Mouse (Mus musculus) left cerebral cortex, adult 2 months (tissue): Measurements from ENCODE around the gene Hist1h1a. TPM values are rescaled to one million over a fixed set of nuclear protein-coding genes. Genes with fewer than 3 reads are reported as not detected.
"Not testable (repeated sequence)": the region's sequence is repeated elsewhere in the genome, so short reads cannot be mapped to it uniquely, and the experiment has no call there.

Experiments used
- DNase-seq, 2 experiments: peaks; one replicate each; pipeline ENCODE4 v3.0.0; 2021 to 2022; ENCODE audit warnings: low spot score in 2 of 2, mixed read lengths in 1 of 2; ENCODE audit errors: extremely low spot score in 1 of 2
- H3K27ac ChIP-seq: fragments of 200-600 bp; 2 replicates; pipeline ENCODE4 v1.8.1; 2022
- H3K4me3 ChIP-seq: fragments of 200-600 bp; 2 replicates; pipeline ENCODE4 v1.8.1; 2022
- CTCF ChIP-seq: fragments of 200-600 bp; IDR thresholded peaks from 2 replicates; pipeline ENCODE4 v1.8.1; 2022; ENCODE audit warnings: antibody characterized with exemption, mild to moderate bottlenecking, moderate library complexity
- intact Hi-C: fragments of 180-260 bp; cut with DNase I; formaldehyde crosslinking; loops from one replicate; pipeline ENCODE4 v1.15.1; 2025
- long read RNA-seq, 2 experiments: library from polyadenylated mRNA; stranded (forward); transcript quantifications; one replicate each; pipeline ENCODE4 v2.0.0; 2021; ENCODE audit warnings: borderline mapping rate in 2 of 2
- total RNA-seq, 2 experiments: library from RNA; stranded (reverse); gene quantifications; 2 replicates each; pipeline ENCODE4 v1.2.3; 2021

The Hist1h1a gene
- 10 to 100 TPM; 21.6 to 22.6 TPM for total RNA-seq
- long read RNA-seq, experiment 1 = 0 reads
- long read RNA-seq, experiment 2 = 0 reads

GRCm38 (mm10) chr13:23763586-23764323, at the start of gene Hist1h1a:
TSS of gene Hist1h1a (plus strand) at chr13:23763666.
- intact Hi-C loops = loop anchor here (5.0 kb wide), 3 partner anchors 181 to 1721 kb away; partner anchors contain the start of genes Abt1, Hist1h2ag, Hist1h2bj and Hist1h4d
- TF ChIP-seq CTCF = no peak
- H3K27ac ChIP-seq = peak within 1 kb of the TSS; percentile 90
- peak within 1 kb of the TSS; percentile 66 for H3K4me3 ChIP-seq
- peak; percentile 77 to 78 for DNase-seq

GRCm38 (mm10) chr13:23716261-23717042, 47.0 kb upstream of the Hist1h1a start:
- no peak for TF ChIP-seq CTCF
- intact Hi-C loops = no loop called here
- DNase-seq = no peak
- Histone ChIP-seq H3K4me3 (no peak overlapping the region), H3K27ac (no peak overlapping the region)

DNA sequence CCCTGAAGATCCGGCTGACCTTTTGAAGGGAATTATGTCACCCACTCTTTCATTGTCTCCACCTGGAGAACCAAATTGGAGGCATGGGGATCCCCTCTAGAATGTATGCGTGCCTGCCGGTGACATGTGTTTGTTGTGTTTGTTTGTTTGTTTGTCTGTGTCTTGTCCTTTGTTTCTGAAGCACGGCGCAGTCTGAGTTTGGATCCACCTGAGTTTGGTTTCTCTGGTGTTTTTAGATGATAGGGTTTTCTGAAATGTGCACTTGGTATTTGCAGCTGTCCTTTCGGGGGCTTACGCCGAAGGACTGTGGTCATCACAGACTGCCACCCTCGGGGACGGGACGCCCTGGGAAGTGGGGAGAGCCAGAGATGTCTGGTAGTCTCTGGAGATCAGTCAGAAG, 46.3 kb upstream of the Hist1h1a start:
- Histone ChIP-seq H3K27ac (no peak overlapping the region), H3K4me3 (no peak overlapping the region)
- intact Hi-C loops = no loop called here
- DNase-seq = no peak
- no peak for TF ChIP-seq CTCF

DNA sequence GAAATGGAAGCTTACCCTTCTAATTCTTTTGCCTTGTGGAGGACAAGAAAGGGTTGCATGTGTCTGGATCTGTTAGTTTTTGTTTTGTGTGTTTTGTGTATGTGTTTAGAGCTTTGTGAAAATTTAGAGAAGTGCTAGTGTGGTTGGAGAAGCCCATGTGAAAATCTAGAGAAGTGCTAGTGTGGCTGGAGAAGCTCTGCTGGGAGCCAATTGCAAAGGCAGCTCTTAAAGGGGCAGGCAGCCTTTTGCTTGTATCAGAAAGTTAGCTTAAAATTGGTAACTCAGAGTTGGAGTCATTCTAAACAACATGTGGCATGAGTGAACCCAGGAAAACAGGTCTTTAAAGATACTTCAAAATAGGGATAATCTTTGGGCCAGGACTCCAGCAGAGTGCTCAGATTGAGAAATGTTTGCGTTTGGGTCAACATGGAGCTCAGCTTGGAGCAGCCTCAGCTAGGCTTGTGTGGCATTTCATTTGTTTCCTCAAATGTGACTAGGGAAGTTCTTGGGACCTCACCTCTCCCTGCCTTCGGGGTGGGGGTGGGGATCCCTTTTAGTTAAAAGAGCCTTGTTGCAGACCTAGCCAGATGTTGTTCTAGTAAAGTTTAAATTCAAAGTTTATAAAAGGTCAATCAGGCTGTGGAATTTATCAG, 45.7 kb upstream of the Hist1h1a start:
- H3K27ac ChIP-seq, DNase-seq, intact Hi-C loops, H3K4me3 ChIP-seq: not testable (repeated sequence)

DNA sequence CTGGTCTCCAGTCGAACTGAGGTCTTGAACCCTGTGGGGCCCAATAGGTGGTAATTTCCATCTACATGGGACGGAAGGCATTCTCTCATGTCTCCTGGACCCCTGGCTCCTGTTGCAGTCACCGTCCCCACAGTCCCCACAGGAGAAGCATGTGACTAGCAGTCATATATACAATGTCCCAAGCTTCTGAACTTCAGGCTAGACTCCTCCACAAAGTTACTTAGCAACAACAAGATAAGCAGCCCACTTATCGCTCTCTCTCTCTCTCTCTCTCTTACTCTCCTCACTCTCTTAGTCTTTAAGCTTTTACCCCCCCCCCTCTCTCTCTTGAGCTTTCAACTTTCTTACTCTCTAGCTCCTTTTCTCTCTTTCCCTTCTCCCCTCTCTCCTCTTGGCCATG, 39.2 kb upstream of the Hist1h1a start:
- H3K27ac ChIP-seq = no peak overlapping the region
- no peak overlapping the region for H3K4me3 ChIP-seq
- DNase-seq = no peak
- intact Hi-C loops = no loop called here
- TF ChIP-seq CTCF = no peak

DNA sequence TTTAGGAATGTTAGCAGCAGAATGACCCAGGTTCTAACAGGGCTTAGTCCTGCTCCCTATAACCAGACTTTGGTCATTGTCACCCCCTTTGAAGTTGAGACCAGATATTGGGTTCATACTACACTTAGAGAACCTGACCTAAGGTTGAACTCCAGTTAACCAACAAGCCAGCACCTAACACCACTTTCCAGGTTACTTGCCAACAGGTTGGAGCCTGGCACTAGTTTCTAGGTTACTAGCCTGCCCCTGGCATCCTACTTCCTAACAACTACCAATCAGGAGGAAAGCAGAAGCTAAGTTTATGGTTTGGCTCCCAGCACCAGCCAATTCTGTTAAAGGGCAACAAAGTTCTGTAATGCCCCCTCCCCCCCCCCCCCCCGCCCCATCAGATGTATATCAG, 38.3 kb upstream of the Hist1h1a start:
- DNase-seq = no peak
- no peak for TF ChIP-seq CTCF
- intact Hi-C loops = no loop called here
- H3K27ac ChIP-seq = no peak overlapping the region
- no peak overlapping the region for H3K4me3 ChIP-seq

- Histone ChIP-seq H3K4me3 (no peak overlapping the region), H3K27ac (no peak overlapping the region)
- TF ChIP-seq CTCF = no peak
- no peak for DNase-seq
- intact Hi-C loops = no loop called here
Observed at GRCm38 (mm10) chr13:23728472-23729191, 34.8 kb upstream of the Hist1h1a start.

GRCm38 (mm10) chr13:23729192-23729525, 34.3 kb upstream of the Hist1h1a start:
- no peak for DNase-seq
- H3K27ac ChIP-seq = no peak overlapping the region
- intact Hi-C loops = no loop called here
- TF ChIP-seq CTCF = no peak
- H3K4me3 ChIP-seq = no peak overlapping the region

DNA sequence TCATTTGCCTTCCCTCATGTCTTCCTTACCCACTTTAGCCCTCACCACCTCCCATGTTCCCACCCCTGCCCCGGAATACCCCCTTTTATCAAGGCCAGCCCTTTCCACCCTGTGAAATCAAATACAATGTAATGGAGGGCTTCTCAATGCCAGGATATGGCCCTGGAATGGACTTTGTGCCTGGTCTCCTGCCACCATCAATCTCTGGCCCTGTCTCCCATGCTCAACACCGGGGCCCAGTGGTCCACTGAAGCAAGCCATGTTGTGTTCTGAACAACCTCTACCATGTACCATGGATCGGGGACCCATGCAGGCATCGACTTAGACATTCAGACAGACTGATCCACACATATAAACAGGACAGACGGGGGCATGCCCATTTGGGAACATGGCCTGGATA, 33.8 kb upstream of the Hist1h1a start:
- intact Hi-C loops = no loop called here
- no peak overlapping the region for H3K27ac ChIP-seq
- no peak for TF ChIP-seq CTCF
- DNase-seq = no peak
- no peak overlapping the region for H3K4me3 ChIP-seq

GRCm38 (mm10) chr13:23730479-23730878, 33.0 kb upstream of the Hist1h1a start:
- intact Hi-C loops = no loop called here
- Histone ChIP-seq H3K4me3 (no peak overlapping the region), H3K27ac (no peak overlapping the region)
- no peak for TF ChIP-seq CTCF
- no peak for DNase-seq

GRCm38 (mm10) chr13:23732156-23732804, 31.2 kb upstream of the Hist1h1a start:
- intact Hi-C loops = loop anchor here (1.0 kb wide), 1 partner anchor 31 kb away; no protein-coding TSS in a partner anchor
- Histone ChIP-seq H3K27ac (no peak overlapping the region), H3K4me3 (no peak overlapping the region)
- no peak for DNase-seq
- peak; percentile 86 for TF ChIP-seq CTCF
